Mouse (Mus musculus) left cerebral cortex, adult 8-10 months (tissue): Measurements from ENCODE around the gene Galnt14. TPM values are rescaled to one million over a fixed set of nuclear protein-coding genes. Genes with fewer than 3 reads are reported as not detected.
A peak's percentile ranks its signal among the peaks of the same experiment; 100 is the strongest.

Experiments
- DNase-seq, 2 experiments: peaks; one replicate each; pipeline ENCODE4 v3.0.0; 2022; ENCODE audit warnings: low spot score in 2 of 2
- total RNA-seq, 4 experiments: library from RNA; stranded (reverse); gene quantifications; 2 replicates each; pipeline ENCODE4 v1.2.4; 2022

The Galnt14 gene
- total RNA-seq, 4 experiments from 2014 or later = 20.9 to 25.0 (median 22.4) TPM

DNA sequence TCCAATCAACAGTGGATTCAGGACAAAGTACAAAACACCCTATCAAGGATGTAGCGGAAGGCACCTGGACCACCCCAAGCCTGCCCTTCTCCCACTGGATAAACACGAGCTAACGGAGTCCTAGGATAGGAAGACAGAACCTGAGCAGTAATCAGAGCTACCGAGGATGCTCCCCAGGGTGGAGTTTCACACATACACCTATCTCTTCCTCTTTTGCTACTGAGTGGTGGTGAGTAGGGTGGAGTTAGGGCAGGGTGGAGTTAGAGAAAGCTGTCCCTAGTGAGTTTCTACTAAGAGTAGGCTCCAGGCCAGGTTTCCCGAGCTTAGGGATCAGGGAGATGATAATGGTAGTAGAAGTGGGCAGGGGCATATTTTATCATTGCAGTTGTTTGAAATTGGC lies 197.4 kb downstream of the Galnt14 start:
- no peak for DNase-seq

DNA sequence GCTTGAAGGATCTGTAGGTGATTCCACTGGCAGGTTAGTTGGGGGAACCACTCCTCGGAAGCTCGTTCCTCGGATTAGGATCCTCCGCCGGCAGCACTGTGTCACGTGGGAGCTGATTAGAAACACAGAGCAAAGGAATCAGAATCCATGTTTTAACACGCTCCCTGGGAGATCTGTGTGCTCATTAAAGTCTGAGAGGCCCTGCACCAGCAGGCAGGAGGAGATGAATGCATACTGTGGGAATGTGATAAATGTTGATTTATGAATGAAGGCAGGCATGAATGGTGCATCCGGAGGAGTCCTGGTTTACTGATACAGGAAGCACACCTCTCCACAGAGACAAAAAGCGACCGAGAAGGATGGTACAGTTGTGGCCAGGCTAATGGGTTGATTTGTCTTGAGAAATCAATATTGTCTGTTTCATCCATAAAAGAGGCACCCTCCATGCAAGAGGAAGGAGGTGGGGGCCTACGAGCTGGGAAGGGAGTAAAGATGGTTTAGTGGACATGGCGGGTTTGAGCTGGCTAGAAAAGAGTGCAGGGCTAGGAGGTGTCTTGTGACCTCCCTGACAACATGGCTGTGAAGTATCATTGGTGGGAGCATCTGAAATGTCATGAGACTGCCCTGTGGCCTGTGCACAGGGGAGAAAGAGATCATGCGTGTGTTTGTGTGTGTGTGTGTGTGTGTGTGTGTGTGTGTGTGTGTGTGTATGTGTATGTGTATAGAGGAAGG lies 202.3 kb downstream of the Galnt14 start:
- no peak for DNase-seq

DNA sequence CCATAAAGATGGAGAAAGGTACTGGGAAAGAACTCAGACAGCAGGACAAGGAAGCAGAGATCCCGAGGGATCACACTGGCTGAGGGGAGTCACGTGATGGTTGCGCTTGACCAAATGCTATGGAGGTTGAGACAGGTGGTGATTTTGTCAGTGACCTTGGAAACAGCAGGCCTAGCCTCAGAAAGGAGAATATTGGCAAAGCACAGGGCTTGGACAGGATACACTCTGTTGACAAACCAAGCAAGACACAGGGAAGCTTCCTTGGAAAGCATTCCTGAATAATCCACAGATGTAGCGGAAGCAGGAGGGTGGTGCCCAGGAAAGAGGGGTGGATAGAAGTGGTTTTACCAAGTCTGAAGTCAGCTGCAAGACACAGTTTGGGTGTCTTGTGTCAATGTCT lies 206.1 kb downstream of the Galnt14 start:
- no peak for DNase-seq

DNA sequence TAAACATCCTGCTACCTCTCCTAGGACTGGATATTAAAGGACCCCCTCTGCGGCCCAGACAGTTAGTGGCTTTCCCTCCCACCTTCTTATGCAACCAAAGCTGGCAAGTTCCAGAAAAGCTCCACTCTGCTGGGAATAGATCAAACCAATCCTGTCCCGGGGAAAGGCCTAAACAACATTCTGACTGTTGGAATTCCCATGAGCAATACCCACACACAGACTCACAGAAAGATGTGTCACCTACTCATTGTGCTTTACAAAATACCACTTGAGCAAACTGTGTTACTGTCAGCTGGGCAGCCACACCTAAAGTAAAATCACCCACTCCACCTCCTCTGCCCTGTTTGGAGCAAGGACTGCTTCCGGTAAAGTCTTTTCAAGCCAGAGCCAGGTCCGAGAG lies 207.6 kb downstream of the Galnt14 start:
- peak in 1 of 2 experiments; percentile 24 for DNase-seq

DNA sequence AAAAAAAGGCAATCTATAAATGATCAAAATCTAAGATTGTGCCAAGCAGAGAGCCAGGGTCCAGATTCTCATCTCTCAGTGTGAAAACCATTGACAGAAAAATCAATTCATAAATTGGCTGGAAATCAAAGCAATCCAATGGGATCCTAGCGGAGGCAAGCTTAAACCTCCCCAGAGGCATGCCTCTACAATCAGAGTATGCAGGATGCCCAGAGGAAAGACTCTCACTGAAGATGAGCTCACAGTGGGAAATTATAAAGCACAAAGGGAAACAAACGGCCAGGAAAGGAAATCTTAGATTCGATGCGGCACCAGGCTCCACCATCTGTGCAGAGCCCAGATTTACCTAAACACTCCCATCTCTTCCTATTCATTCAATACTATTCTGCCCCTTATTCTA lies 220.7 kb downstream of the Galnt14 start:
- no peak for DNase-seq

DNA sequence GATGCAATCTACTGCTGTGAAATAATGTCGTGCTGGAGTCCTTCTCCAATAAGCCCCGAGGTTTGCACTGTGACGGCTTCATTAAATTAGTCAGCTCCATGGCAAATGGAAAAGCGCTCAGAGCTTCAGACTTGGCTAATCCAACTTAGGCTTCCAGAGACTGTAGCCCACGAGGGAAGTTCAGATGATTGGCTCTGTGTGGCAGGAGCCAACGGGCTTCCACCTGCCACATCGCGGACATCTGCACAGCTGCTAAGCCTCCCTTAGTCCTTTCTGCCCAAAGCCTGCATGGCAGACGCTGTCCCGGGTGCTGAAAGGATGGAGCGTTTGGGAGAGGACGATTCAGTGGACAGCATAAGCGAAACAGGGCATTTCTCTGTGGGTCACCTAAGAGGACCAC lies 222.5 kb downstream of the Galnt14 start:
- no peak for DNase-seq

DNA sequence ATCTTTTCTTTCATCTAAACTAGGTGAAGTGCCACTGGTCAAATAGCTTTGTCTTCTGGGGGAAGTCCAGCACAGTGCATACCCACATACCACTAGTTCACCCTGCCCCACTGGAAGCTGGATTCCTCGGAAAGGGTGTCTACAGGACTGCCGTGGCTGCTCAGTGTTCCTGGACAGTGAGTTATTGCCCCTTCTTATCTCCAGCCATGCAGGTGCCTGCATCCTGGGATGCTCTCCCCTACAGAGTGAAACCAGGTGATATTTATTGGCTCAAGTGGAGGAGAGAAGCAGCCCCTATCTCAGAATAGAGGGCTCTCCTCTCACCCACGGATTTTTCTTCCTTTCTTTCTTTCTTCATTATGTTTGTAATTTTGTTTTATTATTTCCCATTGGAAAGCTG lies 222.9 kb downstream of the Galnt14 start:
- DNase-seq = no peak

DNA sequence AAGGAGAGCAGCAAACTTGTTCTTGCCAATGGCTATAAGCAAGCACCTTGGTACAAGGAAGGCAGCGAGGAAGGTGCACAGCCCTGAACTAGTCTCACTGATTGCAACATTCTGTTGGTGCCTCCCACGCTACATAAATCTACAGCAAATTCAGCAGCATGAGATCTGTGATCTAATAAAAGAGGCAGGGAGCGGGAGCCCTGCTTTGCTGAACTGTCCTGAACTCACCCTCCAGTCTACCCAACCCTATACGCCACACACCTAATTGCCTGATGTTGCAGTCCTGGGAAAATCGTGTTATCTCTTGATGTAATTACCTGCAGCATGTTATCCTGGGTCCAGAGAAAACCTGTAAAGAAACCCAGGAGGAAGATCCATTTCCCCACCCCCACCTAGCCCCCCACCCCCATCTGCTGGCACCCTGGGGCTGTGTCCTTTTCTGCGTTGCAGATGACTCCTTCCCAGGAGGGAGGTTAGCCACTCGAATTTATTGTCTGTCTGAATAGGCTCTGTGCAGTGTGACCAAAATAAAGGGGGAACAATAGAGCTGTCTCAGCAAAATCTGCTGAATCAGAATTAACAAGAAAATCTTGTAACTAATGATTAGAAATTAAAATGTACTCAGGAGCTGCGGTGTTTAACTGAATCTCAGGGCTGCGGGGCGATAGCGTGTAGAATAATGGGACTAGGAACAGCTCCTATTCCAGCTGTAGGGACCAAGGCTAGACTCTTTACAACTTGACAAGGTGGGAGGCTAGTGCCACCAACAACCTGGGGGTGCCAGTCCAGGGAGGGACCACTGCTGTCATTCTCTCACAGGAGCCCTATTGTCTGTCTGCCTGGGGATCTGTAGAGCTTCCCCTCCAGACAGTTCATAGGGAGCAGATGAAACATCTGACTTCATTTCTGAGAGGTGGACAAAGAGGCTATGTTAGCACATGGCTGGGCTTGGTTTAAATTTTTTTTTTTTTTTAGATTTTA lies 232.9 kb downstream of the Galnt14 start:
- no peak for DNase-seq

DNA sequence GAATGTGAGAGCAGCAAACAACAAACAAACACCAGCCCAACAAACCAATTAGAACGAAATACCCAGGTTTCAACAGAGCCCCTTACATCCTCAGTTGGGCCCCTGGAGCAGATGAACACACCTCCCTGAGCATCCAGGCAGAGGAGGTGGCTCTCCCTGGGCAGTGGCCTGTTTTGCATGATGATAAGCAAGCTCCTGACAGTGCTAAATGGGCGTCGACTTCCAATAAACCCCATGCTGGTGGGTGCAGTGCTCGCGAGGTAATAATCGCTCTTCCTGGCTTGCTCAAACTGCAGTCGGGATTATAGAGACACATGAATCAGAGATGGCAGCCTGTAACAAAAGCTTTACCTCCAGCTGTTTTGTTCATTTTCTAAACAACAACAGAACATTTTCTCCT lies 235.9 kb downstream of the Galnt14 start:
- no peak for DNase-seq

DNA sequence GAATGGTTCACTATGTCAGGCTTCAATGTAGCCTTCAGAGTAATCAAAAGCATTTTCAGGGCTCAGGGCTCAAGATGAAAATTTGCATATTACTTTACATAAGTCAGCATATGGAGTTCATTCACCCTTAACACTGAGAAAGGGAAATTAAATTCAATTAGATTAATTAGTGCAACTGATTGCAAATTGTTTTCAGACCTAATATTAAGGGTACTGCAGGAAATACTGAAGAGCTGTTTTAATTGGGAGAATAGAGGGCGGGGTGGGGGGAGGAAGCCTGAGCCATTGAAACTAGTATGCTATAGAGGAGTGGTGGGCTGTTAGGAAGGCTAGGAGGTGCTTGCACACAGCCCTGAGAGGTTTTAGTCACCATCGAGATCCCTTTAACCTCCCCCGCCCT lies 237.2 kb downstream of the Galnt14 start:
- DNase-seq = no peak

DNA sequence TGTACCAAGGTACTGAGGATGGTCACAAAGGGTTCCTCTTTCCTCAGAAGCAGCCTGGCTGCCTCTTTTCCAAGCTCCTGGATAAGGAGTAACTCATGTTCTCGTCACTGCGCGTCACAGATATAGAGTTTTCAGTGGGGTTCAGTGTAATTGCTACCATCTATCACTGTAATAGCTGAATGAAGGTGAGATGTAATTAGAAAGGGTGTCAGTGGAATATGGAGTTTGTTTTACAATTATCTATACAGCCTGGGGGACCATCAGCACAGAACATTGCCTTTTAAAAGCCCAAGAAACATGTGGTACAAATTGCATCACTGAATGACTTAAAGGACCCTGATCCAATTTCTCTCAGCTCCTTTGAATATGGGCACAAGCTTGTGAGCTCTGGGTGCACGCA lies 249.4 kb downstream of the Galnt14 start:
- DNase-seq = no peak

DNA sequence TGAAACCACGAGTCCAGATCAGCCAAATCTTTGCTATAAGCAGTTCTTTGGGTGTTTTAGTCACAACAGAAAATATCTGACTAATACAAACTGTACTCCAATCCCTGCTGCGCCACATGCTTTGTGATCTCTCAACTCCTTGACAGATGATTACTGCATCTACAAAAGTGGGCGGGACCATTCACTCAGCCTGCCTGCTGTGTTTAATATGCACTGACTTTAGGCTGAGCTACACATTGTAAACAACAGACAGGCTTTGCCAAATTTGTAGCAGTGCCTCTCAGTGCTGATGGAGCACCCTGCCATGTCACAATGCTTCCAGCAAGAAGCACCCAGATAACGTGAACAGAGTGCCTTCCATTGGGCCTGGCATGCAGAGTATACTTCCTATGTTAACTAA lies 251.5 kb downstream of the Galnt14 start:
- no peak for DNase-seq

DNA sequence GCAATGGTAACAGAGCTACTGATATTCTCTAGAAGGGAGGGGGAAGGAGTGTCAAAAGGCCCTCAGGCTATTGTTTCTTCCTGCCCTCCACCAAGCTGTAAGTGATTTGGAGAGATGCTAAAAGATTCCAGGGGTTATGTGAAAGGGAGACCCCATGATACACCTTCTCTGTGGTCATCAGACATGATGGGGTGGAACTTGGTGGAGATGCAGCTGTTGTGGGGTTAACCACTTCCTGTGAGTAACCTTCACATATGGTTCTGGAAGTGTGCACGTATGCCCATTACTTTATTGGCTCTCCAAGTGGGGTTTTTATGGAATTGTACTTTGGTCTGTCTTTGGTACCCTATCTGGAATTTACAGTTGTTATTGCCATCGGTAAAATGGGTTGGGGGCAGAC lies 253.7 kb downstream of the Galnt14 start:
- no peak for DNase-seq

DNA sequence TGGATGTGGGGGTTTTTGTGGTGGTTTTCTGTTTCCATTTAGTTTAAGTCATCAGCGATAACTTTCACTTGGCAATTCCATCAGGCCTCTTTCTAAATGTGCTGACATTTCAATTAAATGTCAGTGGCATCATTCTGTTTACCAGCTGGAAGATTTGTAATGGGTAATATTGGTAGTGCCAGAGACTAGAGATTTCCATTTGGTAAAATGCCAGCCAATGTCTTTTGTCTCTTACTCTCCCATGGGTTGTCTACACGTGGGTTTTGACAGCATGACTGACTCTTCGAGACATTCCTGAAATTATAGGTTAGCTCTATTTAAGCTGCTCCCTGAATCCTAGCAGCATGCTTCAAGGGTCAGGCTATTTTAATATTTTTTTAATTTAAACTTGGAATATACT lies 256.6 kb downstream of the Galnt14 start:
- DNase-seq = no peak

DNA sequence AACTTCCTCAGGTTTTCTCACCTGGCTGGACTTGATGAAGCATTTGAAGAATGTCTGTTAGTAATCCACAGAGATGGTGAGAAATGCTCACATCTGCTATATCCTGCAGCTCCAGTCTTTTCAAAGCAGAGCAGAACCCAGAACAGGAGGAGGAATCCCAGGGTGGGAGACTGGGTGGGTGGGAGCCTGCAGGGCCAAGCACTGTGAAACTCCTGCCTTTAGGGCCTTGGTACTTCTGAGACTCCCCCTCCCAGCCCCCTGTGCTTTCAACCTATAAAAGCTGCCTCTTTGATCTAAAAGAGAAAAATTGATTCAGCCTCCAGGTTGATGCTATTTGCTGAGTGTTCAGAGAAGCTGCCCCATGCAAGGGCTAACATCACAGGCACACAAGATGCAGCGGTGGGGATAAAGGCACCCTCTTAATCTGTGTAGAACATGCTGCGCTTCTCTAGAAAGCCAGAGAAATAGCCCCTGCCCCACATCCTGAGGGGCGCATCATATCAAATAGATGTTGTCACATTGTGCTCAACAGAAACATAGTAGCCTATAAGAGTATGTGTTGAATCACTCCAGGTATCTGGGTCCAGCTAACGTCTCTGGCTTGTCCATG lies 258.0 kb downstream of the Galnt14 start:
- no peak for DNase-seq

DNA sequence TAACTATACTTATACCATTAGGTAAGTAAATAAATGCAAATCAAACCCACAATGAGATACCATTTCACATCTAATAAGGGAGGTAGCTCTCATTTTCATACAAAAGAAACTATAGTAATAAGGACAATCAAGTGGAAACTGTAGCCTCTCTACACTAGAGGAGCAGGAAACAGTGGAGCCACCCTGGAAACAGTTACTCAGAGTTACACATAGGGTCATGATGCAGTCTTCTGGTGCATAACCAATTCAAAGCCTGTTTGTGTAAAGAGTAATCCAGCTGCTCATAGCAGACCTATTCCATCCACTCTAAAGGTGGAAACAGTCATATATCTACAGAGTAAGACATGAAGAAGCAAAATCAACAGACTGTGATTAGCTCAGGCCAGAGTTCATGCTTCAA lies 261.1 kb downstream of the Galnt14 start:
- no peak for DNase-seq

Other genes starting within 250 kb of the Galnt14 start
- gene Ehd3, start 93.7 kb upstream of the Galnt14 start, total RNA-seq = 10 to 100 TPM; 77.3 to 81.4 (median 79.9) TPM
- gene Xdh, start 239.7 kb upstream of the Galnt14 start, total RNA-seq = 10 to 100 TPM; 22.8 to 25.2 (median 24.1) TPM